Mouse (Mus musculus) left cerebral cortex, postnatal 10 days (tissue): ENCODE data around the gene Olfm2. TPM values are rescaled to one million over a fixed set of nuclear protein-coding genes. Genes with fewer than 3 reads are reported as not detected.

Experiments used
- DNase-seq, 2 experiments: peaks; one replicate each; pipeline ENCODE4 v3.0.0; 2021 to 2022; ENCODE audit warnings: low spot score in 2 of 2, mixed read lengths in 1 of 2; ENCODE audit errors: extremely low spot score in 1 of 2
- intact Hi-C: fragments of 180-260 bp; cut with DNase I; formaldehyde crosslinking; loops from one replicate; pipeline ENCODE4 v1.15.1; 2025
- total RNA-seq, 2 experiments: library from RNA; stranded (reverse); gene quantifications; 2 replicates each; pipeline ENCODE4 v1.2.3; 2021

Gene Olfm2
- total RNA-seq, 2 experiments from 2014 or later: 221 to 232 TPM

DNA sequence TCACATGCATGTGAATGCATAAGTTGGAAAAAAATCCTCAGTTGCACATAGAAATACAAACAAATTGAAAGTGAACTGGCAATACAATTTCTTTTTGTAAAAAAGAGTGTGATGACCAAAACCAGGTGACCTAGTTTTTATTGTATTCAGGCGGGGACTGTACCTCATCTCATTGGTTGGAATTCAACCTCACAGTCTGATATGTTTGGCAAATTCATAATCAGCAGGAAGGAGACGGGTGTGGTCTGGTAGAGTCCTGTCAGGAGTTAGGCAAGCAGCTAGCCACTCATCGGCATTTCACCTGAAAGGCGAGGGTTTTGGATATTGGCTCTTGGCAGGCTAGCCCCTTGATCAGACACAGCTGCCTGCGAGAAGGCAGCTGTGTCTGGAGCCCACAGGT lies 3.1 kb upstream of the Olfm2 start:
- intact Hi-C loops: no loop called here
- DNase-seq: no peak

- no peak for DNase-seq
- intact Hi-C loops: no loop called here
Observed at GRCm38 (mm10) chr9:20748540-20748939, 2.4 kb upstream of the Olfm2 start.

DNA sequence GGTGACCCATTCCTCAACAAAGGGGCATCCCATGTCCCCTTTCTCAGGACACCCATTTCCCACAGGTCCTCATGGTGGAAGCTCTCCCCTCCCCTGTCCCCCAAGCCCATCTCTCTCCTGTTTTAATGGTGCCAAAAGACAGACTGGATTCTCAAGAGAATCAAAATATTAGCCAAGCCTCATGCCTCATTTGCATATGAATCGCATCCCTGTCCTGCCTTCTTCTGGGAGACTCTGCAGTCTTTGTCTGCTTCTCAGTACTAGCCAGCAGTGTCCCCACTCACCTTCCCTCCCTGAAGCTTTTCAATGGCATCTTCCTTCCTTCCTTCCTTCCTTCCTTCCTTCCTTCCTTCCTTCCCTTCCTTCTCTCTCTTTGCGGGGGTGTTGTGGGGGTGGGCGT lies 1.5 kb upstream of the Olfm2 start:
- intact Hi-C loops: no loop called here
- DNase-seq: no peak

- intact Hi-C loops: no loop called here
- DNase-seq: no peak
Observed at GRCm38 (mm10) chr9:20745129-20745966, 801 bp downstream of the Olfm2 start.

DNA sequence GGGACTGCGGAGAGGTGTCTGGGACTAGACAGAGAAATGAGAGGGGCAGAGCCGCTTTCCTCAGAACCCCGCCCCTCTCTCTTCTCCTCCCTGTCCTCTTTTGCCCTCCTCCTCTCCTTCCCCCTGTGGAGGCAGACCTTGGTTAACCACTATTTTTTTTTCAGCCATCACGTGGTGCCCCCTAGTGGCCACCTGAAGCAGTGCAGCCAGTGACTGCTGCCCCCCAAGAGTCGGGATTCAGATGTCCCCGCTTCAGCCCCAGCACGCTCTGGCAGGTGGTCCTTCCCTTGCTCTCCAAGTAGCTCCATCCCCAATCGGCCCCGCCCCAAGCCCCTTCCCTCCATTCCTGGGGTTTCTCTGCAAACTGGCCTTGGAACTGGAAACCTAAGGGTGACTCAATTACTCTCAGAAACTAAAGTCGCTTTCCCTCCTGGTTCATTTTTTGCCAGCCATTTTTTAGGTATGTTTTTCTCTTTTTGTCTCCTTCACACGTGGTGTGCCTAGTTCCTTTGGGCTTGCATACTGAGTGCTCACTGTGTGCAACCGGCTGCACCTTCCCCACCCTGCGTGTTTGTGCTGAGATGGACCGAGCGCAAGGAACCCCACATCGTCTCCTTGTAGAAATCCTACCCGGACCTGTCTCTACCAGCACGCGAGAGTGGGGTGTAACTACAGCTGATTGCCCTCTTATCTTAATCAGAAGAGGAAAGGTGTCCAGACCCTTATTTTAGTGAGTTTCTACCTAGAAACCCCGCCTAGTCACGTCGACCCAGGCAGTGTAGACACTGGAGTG lies 2.0 kb downstream of the Olfm2 start:
- DNase-seq: peak; percentile 59
- intact Hi-C loops: loop anchor here (5.0 kb wide), 1 partner anchor 82 kb away; no protein-coding TSS in a partner anchor

GRCm38 (mm10) chr9:20740407-20740806 lies 5.7 kb downstream of the Olfm2 start:
- intact Hi-C loops: loop anchor here (1.0 to 5.0 kb wide), 2 partner anchors 78 to 90 kb away; no protein-coding TSS in a partner anchor
- peak; percentile 78 to 86 for DNase-seq

GRCm38 (mm10) chr9:20738251-20738999 lies 7.7 kb downstream of the Olfm2 start:
- intact Hi-C loops: no loop called here
- no peak for DNase-seq

GRCm38 (mm10) chr9:20737227-20737626 lies 8.9 kb downstream of the Olfm2 start:
- no peak for DNase-seq
- intact Hi-C loops: no loop called here

DNA sequence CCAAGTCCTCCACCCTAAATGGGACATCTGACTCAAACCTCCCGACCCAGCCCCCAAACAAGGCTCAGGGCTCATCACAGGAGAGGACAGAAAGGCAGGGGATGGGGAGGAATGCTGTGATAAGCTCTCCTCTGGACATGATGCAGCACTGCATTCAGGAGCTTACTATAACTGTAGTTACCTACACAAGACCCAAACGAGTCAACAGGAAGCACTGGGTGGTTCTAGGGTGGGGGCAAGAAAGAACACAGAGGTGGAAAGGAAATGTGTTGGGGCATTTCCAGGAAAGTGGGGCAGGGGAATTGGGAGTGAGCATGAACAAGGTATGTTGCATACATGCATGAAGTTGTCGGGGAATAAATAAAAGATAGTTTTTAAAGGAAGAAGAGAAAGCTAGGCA lies 11.5 kb downstream of the Olfm2 start:
- DNase-seq: no peak
- intact Hi-C loops: no loop called here

DNA sequence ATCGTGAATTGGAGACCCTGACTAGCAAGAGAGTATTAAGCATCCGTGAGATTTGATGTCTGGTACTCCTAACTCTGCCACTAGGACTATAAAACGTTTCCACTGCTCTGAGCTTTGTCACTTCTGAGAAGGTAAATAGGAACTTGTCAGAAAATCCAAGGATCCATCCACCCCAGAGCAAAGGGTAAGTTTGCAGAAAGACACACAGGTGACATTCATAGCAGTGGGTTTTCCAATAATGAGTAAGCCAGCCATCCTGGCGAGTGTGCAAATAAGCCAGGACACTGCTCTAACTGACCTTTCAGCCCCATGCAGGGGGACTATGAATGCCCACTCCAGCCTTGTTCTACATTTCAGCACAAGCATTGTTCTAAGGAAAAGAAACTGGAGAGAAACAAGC lies 14.4 kb downstream of the Olfm2 start:
- DNase-seq: no peak
- intact Hi-C loops: no loop called here

DNA sequence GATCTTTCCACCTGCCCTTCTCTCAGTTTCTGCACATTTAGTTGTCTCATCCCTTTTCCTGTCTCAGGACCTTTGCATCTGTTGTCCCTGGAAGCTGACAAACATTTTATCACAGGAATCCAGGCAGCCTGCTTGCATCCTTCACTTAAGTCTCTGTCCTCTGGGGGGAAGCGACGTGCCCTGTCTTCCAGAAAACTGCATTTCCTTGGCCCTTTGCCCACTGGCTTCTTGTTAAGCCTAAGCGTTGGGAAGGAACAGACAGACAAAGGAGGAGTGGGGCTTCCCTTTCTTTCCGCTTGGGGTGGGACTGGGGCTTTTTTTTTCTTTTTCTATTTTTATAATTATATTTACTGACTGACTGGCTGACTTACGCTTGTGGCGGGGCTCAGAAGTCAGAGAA lies 16.7 kb downstream of the Olfm2 start:
- DNase-seq: peak in 1 of 2 experiments; percentile 59
- intact Hi-C loops: loop anchor here (5.0 kb wide), 1 partner anchor 47 kb away; no protein-coding TSS in a partner anchor

DNA sequence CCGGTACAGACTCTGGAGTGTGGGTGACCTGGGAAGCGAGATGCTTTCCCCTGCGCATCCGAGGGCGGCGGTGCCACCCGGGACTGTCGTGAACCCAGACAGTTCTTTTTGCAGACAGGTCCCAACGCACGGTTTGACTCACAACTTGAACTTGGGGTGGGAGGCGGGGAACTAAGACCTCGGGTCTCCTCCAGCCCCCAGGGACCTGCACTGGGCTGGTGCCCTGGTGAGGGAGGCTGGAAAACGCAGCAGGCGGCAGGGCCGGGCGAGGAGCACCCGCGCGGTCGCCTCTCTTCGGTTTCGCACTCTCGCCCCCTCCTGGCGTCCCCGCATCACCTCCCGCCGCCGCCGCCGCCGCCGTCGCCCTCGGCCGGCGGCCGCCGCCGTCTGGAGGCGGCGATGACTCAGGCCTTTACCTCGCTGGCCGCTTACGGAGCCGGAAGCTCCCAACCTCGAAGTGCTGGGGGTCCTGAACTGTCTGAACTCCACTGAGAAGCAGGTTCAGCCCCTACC lies 18.5 kb downstream of the Olfm2 start:
- peak in 1 of 2 experiments; percentile 78 for DNase-seq
- intact Hi-C loops: loop anchor here (1.0 to 5.0 kb wide), 2 partner anchors 45 to 65 kb away; no protein-coding TSS in a partner anchor

DNA sequence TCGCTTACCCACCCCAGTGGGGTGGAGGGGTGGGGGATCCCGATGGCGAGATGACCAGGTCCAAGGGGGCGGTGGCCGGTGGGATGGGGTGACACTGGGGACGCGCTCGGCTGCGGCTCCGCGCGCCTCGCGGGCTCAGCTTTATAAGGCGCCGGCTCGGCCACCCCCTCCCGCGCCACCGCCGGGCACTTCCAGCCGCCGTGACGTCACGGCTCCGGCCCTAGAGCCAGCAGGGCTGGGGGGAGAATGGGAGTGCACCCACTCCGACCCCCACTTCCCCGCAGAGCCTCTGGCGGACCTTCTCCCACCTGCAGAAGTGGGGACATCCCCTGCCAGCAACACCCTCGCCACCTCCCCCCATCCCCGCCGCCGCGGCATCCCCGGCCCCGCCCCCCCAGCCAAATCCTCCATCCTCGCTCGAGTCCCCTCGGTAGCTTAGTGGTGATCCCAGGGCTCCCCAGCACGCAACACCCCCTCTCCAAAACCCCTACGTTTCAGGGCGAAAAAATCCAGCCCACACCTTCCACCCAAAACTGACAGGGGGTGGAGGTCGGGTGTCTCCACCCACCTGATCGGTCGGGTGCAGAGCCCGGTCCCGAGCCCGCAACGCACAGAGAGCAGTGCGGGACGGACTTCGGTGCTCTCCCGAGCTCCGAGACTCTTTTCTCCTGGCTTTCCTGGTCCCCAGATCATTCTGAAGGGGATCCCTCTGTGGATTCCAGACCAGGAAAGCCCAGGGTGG lies 19.1 kb downstream of the Olfm2 start:
- intact Hi-C loops: loop anchor here (1.0 to 5.0 kb wide), 2 partner anchors 45 to 65 kb away; no protein-coding TSS in a partner anchor

DNA sequence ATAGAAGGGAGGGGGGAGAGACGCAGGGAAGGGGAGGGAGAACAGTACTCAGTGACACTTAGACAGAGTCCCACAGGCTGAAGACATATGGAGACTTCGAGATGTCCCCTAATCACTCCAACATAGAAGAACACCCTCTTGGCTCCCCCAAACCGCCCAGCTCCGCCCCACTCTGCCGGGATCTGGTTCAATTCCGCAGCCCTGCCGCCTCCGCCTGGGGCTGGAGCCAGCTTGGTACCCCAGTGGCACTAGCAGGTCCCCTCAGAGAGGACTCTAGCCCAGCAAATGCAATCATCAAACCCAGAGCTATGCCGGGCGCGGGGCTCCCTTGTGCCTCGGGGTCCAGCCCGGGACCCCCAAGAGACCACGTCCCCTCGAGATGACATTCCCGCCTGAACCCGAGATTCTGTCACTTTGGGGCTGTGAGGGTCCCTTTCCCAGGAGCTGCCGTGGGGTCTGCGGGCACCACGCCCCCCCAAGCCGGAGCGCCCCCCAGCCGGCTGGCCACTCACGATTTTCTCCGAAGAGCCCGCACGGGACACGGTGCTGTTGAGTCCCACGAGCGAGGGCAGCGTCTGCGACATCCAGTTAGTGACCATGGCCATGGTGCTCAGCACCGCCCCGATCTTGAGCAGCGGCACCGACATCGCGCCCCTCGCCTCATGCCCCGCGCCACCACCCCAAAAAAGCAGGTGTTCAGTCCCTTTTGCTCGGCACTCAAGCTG lies 19.9 kb downstream of the Olfm2 start:
- intact Hi-C loops: loop anchor here (5.0 kb wide), 1 partner anchor 44 kb away; no protein-coding TSS in a partner anchor

More for the DNA sequence above, 19.1 kb downstream of the Olfm2 start:
- peak in 1 of 2 experiments; percentile 73 for DNase-seq

DNA sequence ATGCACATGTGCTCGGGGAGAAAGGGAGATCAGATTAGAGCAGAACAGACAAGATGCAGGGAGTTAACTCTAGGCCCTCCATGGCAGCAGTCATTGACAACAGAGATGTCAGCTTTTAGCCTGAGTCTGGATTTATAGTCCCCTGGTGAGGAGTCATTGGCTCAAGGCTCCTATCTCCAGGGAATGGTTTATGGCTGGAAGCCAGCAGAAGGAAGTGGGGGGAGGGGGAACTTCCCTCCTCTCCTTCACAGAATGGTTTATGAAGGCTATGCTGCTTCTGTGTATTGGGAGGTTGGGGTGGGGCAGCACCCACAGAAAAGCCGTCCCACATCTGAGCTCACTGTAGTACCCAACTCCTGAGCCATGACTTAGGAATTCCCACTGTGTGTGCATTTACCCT lies 24.6 kb downstream of the Olfm2 start:
- no peak for DNase-seq
- intact Hi-C loops: no loop called here

More for the DNA sequence above, 19.9 kb downstream of the Olfm2 start:
- DNase-seq: peak in 1 of 2 experiments; percentile 59

DNA sequence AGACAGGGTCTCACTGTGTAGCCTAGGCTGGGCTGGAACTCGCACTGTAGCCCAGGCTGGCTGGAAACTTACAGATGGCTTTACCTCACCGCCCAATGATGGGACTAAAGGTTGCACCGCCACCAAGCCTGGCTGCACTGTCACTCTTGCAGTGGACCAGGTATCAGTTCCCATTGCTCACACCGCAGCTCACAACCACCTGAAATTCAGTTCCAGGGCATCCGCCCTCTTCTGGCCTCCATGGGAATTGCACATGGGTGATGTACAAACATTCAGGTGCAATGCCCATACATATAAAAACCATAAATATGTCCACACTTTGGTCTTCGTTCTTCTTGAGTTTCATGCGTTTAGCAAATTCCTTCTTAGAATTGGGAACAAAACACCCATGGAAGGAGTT lies 30.8 kb downstream of the Olfm2 start:
- DNase-seq: no peak
- intact Hi-C loops: no loop called here

DNA sequence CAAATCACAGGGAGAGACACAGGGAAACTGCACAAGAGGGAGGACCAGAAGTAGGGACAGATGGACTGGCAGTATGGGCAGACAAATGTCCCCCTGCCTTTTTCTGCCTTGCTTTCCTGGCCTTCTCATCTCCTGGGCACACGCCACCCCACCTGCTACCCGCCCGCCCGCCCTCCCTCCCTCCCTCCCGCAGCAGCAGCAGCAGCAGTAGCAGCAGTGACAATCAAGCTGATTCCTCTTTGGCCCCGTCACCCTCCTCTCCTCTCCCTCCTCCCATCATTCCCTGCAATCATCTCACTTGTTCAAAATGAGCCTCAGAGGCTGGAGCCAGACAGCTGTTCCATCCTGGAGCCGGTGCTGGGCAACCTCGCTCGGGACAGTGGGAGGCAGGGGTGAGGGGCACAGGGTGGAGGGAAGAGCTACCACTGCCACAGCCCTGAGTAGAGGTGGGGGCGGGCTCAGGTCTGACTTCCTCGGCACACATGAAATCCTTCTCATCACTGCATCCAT lies 32.6 kb downstream of the Olfm2 start:
- intact Hi-C loops: no loop called here
- no peak for DNase-seq
